Mouse (Mus musculus): Measurements from ENCODE around the gene Pld2. TPM values are rescaled to one million over a fixed set of nuclear protein-coding genes. Genes with fewer than 3 reads are reported as not detected.
"Not testable (repeated sequence)": the region's sequence is repeated elsewhere in the genome, so short reads cannot be mapped to it uniquely, and the experiment has no call there.

Pld2 gene
- polyA plus RNA-seq, 1 experiment from 2014 or later: 4.7 TPM

DNA sequence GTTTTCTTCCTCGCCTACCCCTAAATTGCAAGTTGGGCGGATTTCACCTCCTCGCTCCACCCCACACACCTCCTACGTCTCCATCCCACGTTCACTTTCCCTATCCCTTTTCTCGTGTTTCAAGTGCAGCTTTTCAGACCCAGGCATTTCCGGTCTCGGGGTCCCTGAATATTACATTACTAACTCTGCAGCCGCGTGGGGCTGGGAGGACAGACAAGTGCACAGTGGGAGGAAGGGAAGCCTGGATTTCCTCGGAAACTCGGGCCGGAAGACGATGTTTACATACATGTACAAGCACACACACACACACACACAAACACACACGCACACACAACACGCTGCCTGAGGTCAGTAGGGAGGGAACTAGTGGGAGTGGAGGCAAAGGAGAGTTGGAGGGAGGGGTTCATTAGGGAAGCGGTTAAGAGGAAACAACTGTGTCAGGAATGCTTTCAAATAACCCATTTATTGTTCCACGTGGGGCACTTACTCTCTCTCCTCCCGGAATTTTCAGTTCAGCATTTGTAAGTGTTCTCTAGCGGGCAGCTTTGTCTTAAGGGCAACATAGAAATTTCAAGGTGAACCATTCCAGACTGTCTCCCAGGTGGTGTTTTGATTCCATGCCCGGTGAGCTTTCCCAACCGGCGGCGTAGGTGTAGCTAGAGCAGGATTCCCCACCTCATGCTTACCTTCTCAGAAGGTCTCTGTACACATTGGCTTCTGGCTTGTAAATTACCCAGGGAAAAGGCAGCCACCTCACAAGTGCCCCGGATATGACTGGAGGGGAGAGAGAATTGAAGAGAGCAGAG, 23.8 kb downstream of the Pld2 start:
- Histone ChIP-seq H3K4me2 (replicated peaks) (peak overlapping the region; percentile 97), H3K27ac (no peak overlapping the region), H3K4me1 (peaks cover 38% of the 10 kb centered on the region), H3K4me3 (peak overlapping the region; percentile 83), H3K36me3 (0 out of 2 replicates have a peak, but pooled peaks cover 6% of the 10 kb centered on the region), H3K9me3 (no peaks in the 10 kb centered on the region), H3K9ac (peak overlapping the region; percentile 80), H3K27me3 (replicated peaks) (no peaks in the 10 kb centered on the region)
- no peak; the same call in 1 of the 2 replicates for ATAC-seq (ENCODE audit: low FRiP score, low read depth)
- 2% methylated on average over 25 of the region's 25 CpGs for WGBS

DNA sequence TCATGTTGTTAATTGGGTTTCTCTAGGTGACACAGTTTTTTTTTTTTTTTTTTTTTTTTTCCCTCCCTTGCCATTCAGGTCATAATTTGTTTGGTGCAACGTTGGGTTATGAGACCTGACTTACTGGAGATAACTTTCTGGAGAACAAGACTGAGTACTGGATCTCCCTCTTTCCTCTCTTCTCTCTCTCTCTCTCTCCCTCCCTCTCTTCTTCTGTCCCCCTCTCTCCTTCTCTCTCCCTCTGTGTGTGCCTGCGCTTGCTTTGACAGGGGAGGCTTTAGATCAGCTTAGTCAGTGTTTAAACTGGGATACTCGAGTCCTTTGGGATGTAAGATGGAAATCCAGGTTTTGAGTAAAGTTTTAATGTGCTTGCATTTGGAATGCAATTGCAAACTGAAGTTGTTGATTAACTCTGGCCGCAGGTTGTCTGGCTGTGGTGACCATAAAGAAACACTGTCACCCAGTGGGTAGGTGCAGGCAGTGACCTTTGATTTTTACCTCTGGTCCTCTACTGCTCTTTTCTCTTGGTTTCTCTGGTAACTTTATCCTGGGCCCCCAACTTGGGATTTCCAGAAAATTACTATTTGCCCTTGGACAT, 24.5 kb downstream of the Pld2 start:
- H3K9ac ChIP-seq: no peak overlapping the region
- no peak overlapping the region for H3K27ac ChIP-seq
- WGBS: 33% methylated on average over 4 of the region's 4 CpGs
- H3K4me1 ChIP-seq: peaks cover 38% of the 10 kb centered on the region
- peak overlapping the region; percentile 97 for H3K4me2 ChIP-seq (replicated peaks)
- no peaks in the 10 kb centered on the region for H3K9me3 ChIP-seq
- 0 out of 2 replicates have a peak overlapping the region, but pooled peaks have one; percentile 83 for H3K4me3 ChIP-seq
- no peaks in the 10 kb centered on the region for H3K27me3 ChIP-seq (replicated peaks)
- no peak for ATAC-seq (ENCODE audit: low FRiP score, low read depth)
- 0 out of 2 replicates have a peak, but pooled peaks cover 6% of the 10 kb centered on the region for H3K36me3 ChIP-seq

DNA sequence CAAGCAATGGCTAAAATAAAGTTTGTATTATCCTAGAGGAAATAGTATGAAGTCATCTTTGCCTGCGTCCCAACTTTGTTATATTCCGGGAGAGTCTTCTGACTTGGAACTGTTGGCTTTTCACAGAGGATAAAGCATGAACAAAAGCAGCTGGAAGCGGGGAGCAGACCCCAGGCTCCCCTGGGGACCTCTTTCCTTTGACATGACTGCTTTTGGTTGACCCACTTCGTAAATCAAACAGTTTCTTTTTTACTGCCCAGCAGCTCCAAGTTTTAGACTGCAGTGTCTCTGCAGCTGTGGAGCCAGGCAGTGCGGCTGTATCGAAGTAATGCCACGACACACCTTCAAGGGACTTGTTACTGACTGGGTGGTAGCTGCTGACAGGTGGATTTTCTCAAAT, 26.7 kb downstream of the Pld2 start:
- Histone ChIP-seq H3K36me3 (0 out of 2 replicates have a peak, but pooled peaks cover 6% of the 10 kb centered on the region), H3K27ac (no peak overlapping the region), H3K27me3 (replicated peaks) (no peaks in the 10 kb centered on the region), H3K9ac (no peak overlapping the region), H3K4me3 (no peak overlapping the region), H3K4me2 (replicated peaks) (peak overlapping the region; percentile 30; the same call in 1 of the 2 replicates), H3K9me3 (no peaks in the 10 kb centered on the region), H3K4me1 (peaks cover 40% of the 10 kb centered on the region)
- no peak for ATAC-seq (ENCODE audit: low FRiP score, low read depth)
- 37% methylated on average over 7 of the region's 7 CpGs for WGBS

DNA sequence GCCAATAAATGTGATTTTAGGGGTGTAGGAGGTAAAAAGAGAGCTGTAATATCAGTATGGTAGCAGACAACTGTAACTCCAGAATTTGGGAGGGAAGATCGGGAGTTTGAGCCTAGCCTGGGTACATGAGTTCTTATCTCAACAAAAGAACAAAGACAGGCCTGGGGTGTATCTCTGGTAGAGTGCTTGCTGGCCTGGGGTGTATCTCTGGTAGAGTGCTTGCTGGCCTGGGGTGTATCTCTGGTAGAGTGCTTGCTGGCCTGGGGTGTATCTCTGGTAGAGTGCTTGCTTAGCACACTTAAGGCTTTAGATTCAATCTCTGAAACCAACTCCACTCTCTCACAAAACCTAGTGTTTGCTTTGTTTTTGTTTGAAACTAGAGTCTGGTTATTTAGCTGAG, 30.8 kb downstream of the Pld2 start:
- not testable (repeated sequence) for H3K27ac ChIP-seq; H3K9ac ChIP-seq; H3K4me2 ChIP-seq (replicated peaks); H3K36me3 ChIP-seq; H3K27me3 ChIP-seq (replicated peaks); ATAC-seq (ENCODE audit: low FRiP score, low read depth); H3K9me3 ChIP-seq; H3K4me3 ChIP-seq
- WGBS: 91% methylated on average over 1 of the region's 1 CpGs
- H3K4me1 ChIP-seq: peaks cover 35% of the 10 kb centered on the region

DNA sequence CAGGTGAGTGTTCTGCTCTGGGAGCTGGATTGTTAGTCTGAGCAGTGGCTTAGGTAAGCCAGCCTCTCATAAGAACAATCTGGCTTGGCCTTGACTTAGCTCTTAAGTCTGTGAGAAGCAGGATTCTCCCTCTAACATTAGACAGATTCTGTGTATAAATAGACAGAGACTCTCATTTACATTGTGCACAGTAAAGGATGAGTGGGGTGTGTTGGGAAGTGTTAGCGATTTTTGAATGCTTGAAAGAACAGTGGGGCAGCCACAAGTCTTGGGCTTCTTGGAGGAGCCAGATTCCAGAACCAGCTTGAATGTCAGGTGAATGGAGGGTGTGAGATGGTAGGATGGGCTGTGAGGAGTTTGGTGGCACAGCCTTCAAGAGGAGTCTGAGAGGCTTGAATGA, 31.8 kb downstream of the Pld2 start:
- Histone ChIP-seq H3K9ac (no peak overlapping the region), H3K4me1 (peaks cover 27% of the 10 kb centered on the region), H3K27me3 (replicated peaks) (no peaks in the 10 kb centered on the region), H3K4me3 (no peak overlapping the region), H3K4me2 (replicated peaks) (no peak overlapping the region), H3K27ac (no peak overlapping the region), H3K36me3 (0 out of 2 replicates have a peak, but pooled peaks cover 6% of the 10 kb centered on the region), H3K9me3 (no peaks in the 10 kb centered on the region)
- 88% methylated on average over 1 of the region's 1 CpGs for WGBS
- no peak for ATAC-seq (ENCODE audit: low FRiP score, low read depth)

DNA sequence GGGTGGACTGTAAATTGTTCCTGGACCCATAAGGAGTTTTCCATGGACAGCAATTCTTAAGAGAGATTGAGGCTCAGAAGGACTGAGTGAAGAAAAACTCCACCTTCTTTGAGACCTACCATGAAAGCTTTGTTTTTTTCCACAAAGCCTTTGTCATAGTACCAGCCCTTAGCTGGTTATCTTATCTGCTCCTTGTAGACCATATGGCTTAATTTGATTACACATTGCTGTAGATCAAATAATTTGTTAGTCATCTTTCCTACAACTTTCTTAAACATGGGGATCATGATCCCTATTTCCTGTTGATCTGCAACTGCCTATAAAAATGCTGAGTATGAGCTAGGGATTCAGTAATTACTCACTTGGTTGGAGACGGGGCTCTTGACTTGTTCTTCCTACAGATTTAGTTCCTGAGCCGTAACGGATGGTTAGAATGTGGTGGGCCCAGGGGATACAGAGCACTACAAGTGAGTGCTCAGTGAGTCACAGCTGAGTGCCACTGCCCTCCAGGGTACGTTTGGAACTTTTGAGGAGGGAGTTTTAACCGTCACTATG, 32.6 kb downstream of the Pld2 start:
- Histone ChIP-seq H3K36me3 (0 out of 2 replicates have a peak, but pooled peaks cover 6% of the 10 kb centered on the region), H3K9me3 (no peaks in the 10 kb centered on the region), H3K27ac (no peak overlapping the region), H3K4me2 (replicated peaks) (no peak overlapping the region), H3K4me3 (no peak overlapping the region), H3K27me3 (replicated peaks) (no peaks in the 10 kb centered on the region), H3K9ac (no peak overlapping the region), H3K4me1 (peaks cover 21% of the 10 kb centered on the region; the same call in 1 of the 2 replicates)
- ATAC-seq (ENCODE audit: low FRiP score, low read depth): no peak
- 62% methylated on average over 5 of the region's 5 CpGs for WGBS

DNA sequence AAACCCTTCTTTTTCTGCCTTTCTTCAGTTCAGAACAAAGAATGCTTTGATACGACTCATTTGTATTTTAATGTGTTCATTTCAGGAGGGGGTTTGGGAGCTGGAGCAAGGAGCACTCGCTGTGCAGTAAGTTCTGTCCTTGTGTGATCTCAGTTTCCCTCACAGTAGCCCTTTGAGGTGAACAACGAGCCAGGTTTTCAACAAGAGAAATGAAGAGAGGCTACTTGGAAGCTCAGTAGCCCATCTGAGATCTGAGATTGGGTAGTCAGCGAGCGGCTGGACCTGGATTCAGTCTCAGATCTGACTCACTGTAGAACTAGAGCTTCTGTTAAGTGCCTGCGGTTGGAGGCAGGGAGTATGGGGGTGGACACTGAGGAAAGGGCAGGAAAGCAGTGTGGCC, 34.0 kb downstream of the Pld2 start:
- Histone ChIP-seq H3K9ac (no peak overlapping the region), H3K27ac (no peak overlapping the region), H3K27me3 (replicated peaks) (no peaks in the 10 kb centered on the region), H3K4me2 (replicated peaks) (peak overlapping the region; percentile 24), H3K4me3 (no peak overlapping the region), H3K9me3 (no peaks in the 10 kb centered on the region), H3K36me3 (no peaks in the 10 kb centered on the region), H3K4me1 (peaks cover 33% of the 10 kb centered on the region; the same call in 1 of the 2 replicates)
- ATAC-seq (ENCODE audit: low FRiP score, low read depth): no peak
- 46% methylated on average over 6 of the region's 6 CpGs for WGBS

DNA sequence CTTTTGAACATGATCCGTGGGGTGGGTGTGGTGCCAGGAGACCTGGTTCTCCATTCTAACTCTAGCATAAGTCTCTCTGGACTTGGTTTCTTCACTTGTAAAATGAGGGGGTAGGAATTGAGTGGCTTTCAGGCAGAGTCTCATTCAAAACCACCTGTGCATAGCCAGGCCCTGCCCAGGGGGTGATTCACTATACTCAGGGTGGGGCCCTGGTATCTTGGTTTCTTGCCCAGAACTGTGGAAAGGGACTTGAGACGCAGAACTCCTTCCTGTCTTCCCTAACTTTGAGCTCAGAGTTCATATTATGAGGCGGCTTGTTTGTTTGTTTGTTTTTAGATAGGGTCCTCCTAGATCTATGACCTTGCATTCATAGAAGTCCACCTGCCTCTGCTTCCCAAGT, 37.3 kb downstream of the Pld2 start:
- no peaks in the 10 kb centered on the region for H3K9me3 ChIP-seq
- 91% methylated on average over 3 of the region's 3 CpGs for WGBS
- H3K36me3 ChIP-seq: no peaks in the 10 kb centered on the region
- no peaks in the 10 kb centered on the region for H3K27me3 ChIP-seq (replicated peaks)
- no peak overlapping the region; the same call in 1 of the 2 replicates for H3K9ac ChIP-seq
- H3K4me1 ChIP-seq: peaks cover 29% of the 10 kb centered on the region; the same call in 1 of the 2 replicates
- no peak overlapping the region for H3K27ac ChIP-seq
- no peak overlapping the region for H3K4me2 ChIP-seq (replicated peaks)
- ATAC-seq (ENCODE audit: low FRiP score, low read depth): no peak
- no peak overlapping the region for H3K4me3 ChIP-seq

DNA sequence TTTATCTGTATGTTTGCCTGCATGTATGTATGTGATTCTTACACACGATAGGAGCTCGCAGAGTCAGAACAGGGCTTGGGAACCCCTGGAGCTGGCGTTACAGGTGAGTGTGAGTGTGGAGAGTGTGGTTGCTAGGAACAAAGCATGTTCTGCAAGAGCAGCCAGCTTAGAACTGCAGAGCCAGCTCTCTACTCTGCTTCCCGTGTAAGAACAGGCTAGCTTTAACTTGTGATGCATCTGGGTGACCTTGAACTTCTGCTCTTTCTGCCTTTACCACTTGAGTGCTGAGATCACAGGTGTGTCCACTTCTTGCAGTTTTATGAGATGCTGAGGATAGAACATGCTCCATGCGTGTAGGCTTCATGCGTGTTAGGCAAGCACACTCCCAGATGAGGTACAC, 39.1 kb downstream of the Pld2 start:
- 91% methylated on average over 6 of the region's 6 CpGs for WGBS

DNA sequence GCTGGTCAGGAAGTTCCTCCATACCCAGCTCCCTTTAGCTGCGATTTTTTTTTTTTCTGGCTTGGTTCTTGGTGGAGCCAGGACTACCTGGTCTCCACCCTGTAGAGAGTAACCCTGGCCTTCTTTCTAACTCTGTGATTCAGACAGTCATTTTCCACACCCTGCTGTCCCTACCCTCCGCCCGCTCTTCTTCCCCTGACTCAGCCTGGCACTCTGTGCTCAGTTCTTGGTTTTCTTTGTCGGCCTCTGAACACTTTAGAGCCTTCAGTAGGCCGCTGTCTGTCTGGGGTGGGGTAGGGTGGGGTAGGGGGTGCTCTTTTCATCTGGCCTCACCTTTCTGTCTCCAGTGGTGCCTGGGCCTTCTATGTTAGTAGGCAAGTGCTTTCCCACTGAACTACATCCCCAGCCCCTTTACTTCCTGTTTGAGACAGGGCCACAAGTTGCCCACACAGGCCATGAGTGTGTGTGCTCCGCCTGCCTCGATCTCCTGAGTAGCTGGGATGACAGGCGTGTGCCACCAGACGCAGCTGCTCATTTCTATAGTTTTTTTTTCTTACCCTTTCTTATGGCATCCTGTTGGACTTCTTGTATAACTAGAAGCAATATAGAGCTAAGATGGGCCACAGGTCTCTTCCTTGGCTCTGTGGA, 40.0 kb downstream of the Pld2 start:
- no peak overlapping the region for H3K9ac ChIP-seq
- no peak overlapping the region for H3K4me2 ChIP-seq (replicated peaks)
- no peaks in the 10 kb centered on the region for H3K27me3 ChIP-seq (replicated peaks)
- H3K9me3 ChIP-seq: no peaks in the 10 kb centered on the region
- H3K4me3 ChIP-seq: no peak overlapping the region
- 87% methylated on average over 9 of the region's 9 CpGs for WGBS
- no peaks in the 10 kb centered on the region for H3K36me3 ChIP-seq
- no peak overlapping the region for H3K27ac ChIP-seq
- peaks cover 25% of the 10 kb centered on the region for H3K4me1 ChIP-seq
- ATAC-seq (ENCODE audit: low FRiP score, low read depth): no peak

More for the DNA sequence above, 39.1 kb downstream of the Pld2 start:
- no peaks in the 10 kb centered on the region for H3K9me3 ChIP-seq
- no peak for ATAC-seq (ENCODE audit: low FRiP score, low read depth)
- no peak overlapping the region for H3K27ac ChIP-seq
- H3K4me1 ChIP-seq: peaks cover 25% of the 10 kb centered on the region
- H3K9ac ChIP-seq: no peak overlapping the region
- no peaks in the 10 kb centered on the region for H3K36me3 ChIP-seq
- no peak overlapping the region for H3K4me3 ChIP-seq
- no peaks in the 10 kb centered on the region for H3K27me3 ChIP-seq (replicated peaks)
- no peak overlapping the region for H3K4me2 ChIP-seq (replicated peaks)

DNA sequence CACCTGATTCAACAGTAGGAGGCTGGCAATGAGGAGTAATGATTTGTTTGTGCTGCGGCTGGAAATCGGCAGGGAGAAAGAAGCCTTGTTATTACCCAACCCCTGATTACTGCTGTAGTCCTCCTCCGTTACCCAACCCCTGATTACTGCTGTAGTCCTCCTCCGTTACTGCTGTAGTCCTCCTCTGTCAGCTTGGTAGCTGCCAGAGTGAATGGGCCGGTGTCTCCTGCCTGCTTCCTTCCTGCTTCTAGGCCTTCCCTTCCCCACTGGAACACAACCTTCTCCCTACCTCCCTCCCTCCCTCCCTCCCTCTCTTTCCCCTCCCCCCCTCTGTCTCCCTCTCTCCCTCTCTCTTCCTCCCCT, 40.5 kb downstream of the Pld2 start:
- Histone ChIP-seq H3K27me3 (replicated peaks) (no peaks in the 10 kb centered on the region), H3K9ac (no peak overlapping the region), H3K4me1 (peaks cover 30% of the 10 kb centered on the region), H3K27ac (no peak overlapping the region), H3K36me3 (no peaks in the 10 kb centered on the region), H3K9me3 (no peaks in the 10 kb centered on the region), H3K4me3 (no peak overlapping the region), H3K4me2 (replicated peaks) (no peak overlapping the region)
- WGBS: 37% methylated on average over 5 of the region's 5 CpGs
- no peak for ATAC-seq (ENCODE audit: low FRiP score, low read depth)

DNA sequence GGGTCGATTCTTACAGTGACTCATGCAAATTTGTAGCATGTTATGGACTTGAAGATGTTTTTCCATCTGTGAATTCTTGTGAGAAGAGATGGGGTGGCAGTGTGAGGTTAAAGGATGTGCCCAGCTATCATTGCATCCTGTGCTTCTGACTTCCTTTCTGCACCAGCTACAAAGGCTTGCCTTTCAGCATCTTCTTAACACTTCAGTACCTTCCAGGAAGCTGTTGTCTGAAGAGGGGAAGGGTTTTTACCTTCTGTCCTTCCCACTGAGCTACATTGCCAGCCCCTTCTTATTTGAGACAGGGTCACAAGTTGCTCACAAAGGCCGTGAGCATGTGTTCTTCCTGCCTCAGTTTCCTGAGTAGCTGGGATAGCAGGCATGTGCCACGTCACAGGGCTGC, 41.1 kb downstream of the Pld2 start:
- Histone ChIP-seq H3K27ac (no peak overlapping the region), H3K4me3 (no peak overlapping the region), H3K4me1 (peaks cover 32% of the 10 kb centered on the region), H3K4me2 (replicated peaks) (no peak overlapping the region), H3K27me3 (replicated peaks) (no peaks in the 10 kb centered on the region), H3K36me3 (no peaks in the 10 kb centered on the region), H3K9ac (no peak overlapping the region), H3K9me3 (no peaks in the 10 kb centered on the region)
- ATAC-seq (ENCODE audit: low FRiP score, low read depth): no peak
- WGBS: 85% methylated on average over 3 of the region's 3 CpGs

Measured in neural tube, embryonic 12.5 days (tissue).